Mouse (Mus musculus) c-Kit-positive CD71-positive TER-119-positive erythroid progenitor cells, embryonic 14.5 days (primary cell): ENCODE results near the gene Dnmbp.

Experiments used
- DNase-seq: peaks from one replicate; pipeline ENCODE4 v3.0.0-alpha.2; 2013; ENCODE audit warnings: low spot score

The Dnmbp gene

GRCm38 (mm10) chr19:43912775-43913486, 27.1 kb downstream of the Dnmbp start:
- no peak for DNase-seq

GRCm38 (mm10) chr19:43906492-43906891, 33.5 kb downstream of the Dnmbp start:
- DNase-seq: no peak

GRCm38 (mm10) chr19:43905985-43906384, 34.0 kb downstream of the Dnmbp start:
- no peak for DNase-seq

GRCm38 (mm10) chr19:43905136-43905535, 34.9 kb downstream of the Dnmbp start:
- DNase-seq: no peak

- no peak for DNase-seq
Observed at GRCm38 (mm10) chr19:43904327-43904726, 35.7 kb downstream of the Dnmbp start.

GRCm38 (mm10) chr19:43902887-43903286, 37.1 kb downstream of the Dnmbp start:
- DNase-seq: no peak

GRCm38 (mm10) chr19:43900690-43901089, 39.3 kb downstream of the Dnmbp start:
- no peak for DNase-seq

GRCm38 (mm10) chr19:43898547-43898946, 41.4 kb downstream of the Dnmbp start:
- DNase-seq: no peak

- DNase-seq: no peak
Observed at GRCm38 (mm10) chr19:43896441-43896840, 43.5 kb downstream of the Dnmbp start.

- DNase-seq: no peak
Observed at GRCm38 (mm10) chr19:43895951-43896350, 44.0 kb downstream of the Dnmbp start.

- no peak for DNase-seq
Observed at GRCm38 (mm10) chr19:43894821-43895220, 45.2 kb downstream of the Dnmbp start.

- no peak for DNase-seq
Observed at GRCm38 (mm10) chr19:43894070-43894469, 45.9 kb downstream of the Dnmbp start.

GRCm38 (mm10) chr19:43890487-43890886, 49.5 kb downstream of the Dnmbp start:
- no peak for DNase-seq

GRCm38 (mm10) chr19:43887725-43888124, 52.3 kb downstream of the Dnmbp start:
- no peak for DNase-seq

- DNase-seq: no peak
Observed at GRCm38 (mm10) chr19:43887242-43887641, 52.7 kb downstream of the Dnmbp start.

GRCm38 (mm10) chr19:43886371-43887099, 53.5 kb downstream of the Dnmbp start:
- no peak for DNase-seq

GRCm38 (mm10) chr19:43884668-43885498, 55.1 kb downstream of the Dnmbp start:
- no peak for DNase-seq

- DNase-seq: no peak
Observed at GRCm38 (mm10) chr19:43882895-43883573, 57.0 kb downstream of the Dnmbp start.

GRCm38 (mm10) chr19:43881615-43882014, 58.4 kb downstream of the Dnmbp start:
- no peak for DNase-seq

GRCm38 (mm10) chr19:43880420-43880819, 59.6 kb downstream of the Dnmbp start:
- no peak for DNase-seq

- DNase-seq: no peak
Observed at GRCm38 (mm10) chr19:43879401-43880212, 60.4 kb downstream of the Dnmbp start.
